Mouse (Mus musculus) hematopoietic stem cell, adult 5-6 weeks (primary cell): ENCODE results near the gene Iqsec1. TPM values are rescaled to one million over a fixed set of nuclear protein-coding genes. Genes with fewer than 3 reads are reported as not detected.
A peak's percentile ranks its signal among the peaks of the same experiment; 100 is the strongest.

Experiments
- ATAC-seq, 2 experiments: fragments of 125-278 bp in 1 of 2; replicated peaks in 1 of 2; 2 replicates each; pipeline ENCODE4 v1.8.0; 2016 to 2017; ENCODE audit warnings: inconsistent platforms in 2 of 2, mild to moderate bottlenecking in 2 of 2, moderate number of reproducible peaks in 2 of 2, low read depth in 1 of 2, moderate TSS enrichment in 1 of 2; ENCODE audit not compliant: low FRiP score in 2 of 2, poor library complexity in 2 of 2, severe bottlenecking in 2 of 2, insufficient read depth in 1 of 2, low TSS enrichment in 1 of 2
- total RNA-seq: library from RNA; stranded (forward); fragments of 172-1452, 232-1000 nt; gene quantifications from 2 replicates; pipeline ENCODE4 v1.2.3, GENCODE M21; 2017

The Iqsec1 gene
- total RNA-seq, 1 experiment from 2014 or later: 18.2 TPM

- no peak for ATAC-seq
Measured at GRCm38 (mm10) chr6:90987561-90988298, 755 bp downstream of the Iqsec1 start.

- ATAC-seq: no peak
Measured at GRCm38 (mm10) chr6:90984101-90984500, 4.4 kb downstream of the Iqsec1 start.

- ATAC-seq: no peak
Measured at GRCm38 (mm10) chr6:90974279-90974678, 14.2 kb downstream of the Iqsec1 start.

- no peak for ATAC-seq
Measured at GRCm38 (mm10) chr6:90969341-90969871, 19.1 kb downstream of the Iqsec1 start.

GRCm38 (mm10) chr6:90953349-90953748, 35.1 kb downstream of the Iqsec1 start:
- no peak for ATAC-seq

- ATAC-seq: no peak
Measured at GRCm38 (mm10) chr6:90950936-90951335, 37.5 kb downstream of the Iqsec1 start.

- ATAC-seq: no peak
Measured at GRCm38 (mm10) chr6:90948097-90948496, 40.4 kb downstream of the Iqsec1 start.

GRCm38 (mm10) chr6:90945560-90946230, 42.8 kb downstream of the Iqsec1 start:
- no peak for ATAC-seq

GRCm38 (mm10) chr6:90941257-90941656, 47.2 kb downstream of the Iqsec1 start:
- peak; percentile 27 to 60; a peak in 1 of 4 replicates for ATAC-seq

GRCm38 (mm10) chr6:90933656-90934055, 54.8 kb downstream of the Iqsec1 start:
- no peak for ATAC-seq

- no peak for ATAC-seq
Measured at GRCm38 (mm10) chr6:90928806-90929205, 59.7 kb downstream of the Iqsec1 start.

- ATAC-seq: no peak
Measured at GRCm38 (mm10) chr6:90925472-90925871, 63.0 kb downstream of the Iqsec1 start.

GRCm38 (mm10) chr6:90924796-90925195, 63.7 kb downstream of the Iqsec1 start:
- no peak for ATAC-seq

- no peak for ATAC-seq
Measured at GRCm38 (mm10) chr6:90924379-90924778, 64.1 kb downstream of the Iqsec1 start.

- ATAC-seq: no peak
Measured at GRCm38 (mm10) chr6:90921259-90921946, 67.1 kb downstream of the Iqsec1 start.

- ATAC-seq: 0 out of 4 replicates have a peak, but pooled peaks of 1 of the 2 experiments have one; percentile 7
Measured at GRCm38 (mm10) chr6:90920510-90921220, 67.8 kb downstream of the Iqsec1 start.

GRCm38 (mm10) chr6:90919636-90920420, 68.7 kb downstream of the Iqsec1 start:
- ATAC-seq: no peak
